In genomic region chr3:145988684-145989575, GRCm38 (mm10) we compare ENCODE assay signal across 8 mouse cellular contexts. TPM values are rescaled to one million over a fixed set of nuclear protein-coding genes. Genes with fewer than 3 reads are reported as not detected.
DNase-seq lines count a peak whose midpoint lies in the region; ATAC-seq and TF ChIP-seq lines count a peak whose summit lies in the region.

No protein-coding gene starts in this region.

- DNase-seq in lung, postnatal 25 days (ENCODE audit: low spot score): no peak
- peak; percentile 27 for DNase-seq in brain, embryonic 14.5 days (ENCODE audit: low read depth)
- DNase-seq in hindbrain, embryonic 11.5 days (ENCODE audit: low spot score): no peak
- DNase-seq in midbrain, embryonic 11.5 days (ENCODE audit: low spot score, missing footprints): peak; percentile 95
- DNase-seq in left cerebral cortex, adult 8-10 months (ENCODE audit: low spot score in 2 of 2): no peak
- DNase-seq in cerebellum, adult 9-11 months: no peak
- DNase-seq in gastrocnemius, adult 18-20 months (ENCODE audit: low spot score): no peak

- H3K4me1 ChIP-seq in lung, embryonic 15.5 days: peaks cover 51% of the 10 kb centered on the region
- H3K4me1 ChIP-seq in hindbrain, embryonic 11.5 days (replicated peaks; ENCODE audit: control insufficient read depth, insufficient read depth, low read length): peaks cover 5% of the 10 kb centered on the region; the same call in 1 of the 2 replicates
- H3K4me1 ChIP-seq in midbrain, embryonic 11.5 days (ENCODE audit: control insufficient read depth, insufficient read depth, low read length): peaks cover 11% of the 10 kb centered on the region

- H3K27ac ChIP-seq in lung, embryonic 15.5 days: peak overlapping the region; percentile 98
- H3K27ac ChIP-seq in hindbrain, embryonic 11.5 days (ENCODE audit: low read depth, low read length): no peak overlapping the region
- no peak overlapping the region for H3K27ac ChIP-seq in midbrain, embryonic 11.5 days (ENCODE audit: low read depth, low read length)

- no peak for ATAC-seq in lung, embryonic 15.5 days (ENCODE audit: borderline replicate concordance, extremely low read depth, low FRiP score, low TSS enrichment)
- ATAC-seq in hindbrain, embryonic 11.5 days (ENCODE audit: low FRiP score): peak; percentile 55
- no peak; the same call in 1 of the 2 replicates for ATAC-seq in midbrain, embryonic 11.5 days (ENCODE audit: low FRiP score)

- TF ChIP-seq CTCF in brain, embryonic 14.5 days (IDR thresholded peaks at IDR 0.05; ENCODE audit: borderline replicate concordance, extremely low read depth, insufficient read depth, insufficient read length): no peak

- no peaks in the 10 kb centered on the region for H3K36me3 ChIP-seq in lung, embryonic 15.5 days
- no peaks in the 10 kb centered on the region for H3K36me3 ChIP-seq in hindbrain, embryonic 11.5 days (ENCODE audit: control insufficient read depth, insufficient read depth, low read length)
- H3K36me3 ChIP-seq in midbrain, embryonic 11.5 days (ENCODE audit: control insufficient read depth, insufficient read depth, low read length): no peaks in the 10 kb centered on the region

- under 1% methylated on average over 45 of the region's 45 CpGs for WGBS in lung, embryonic 15.5 days
- WGBS in hindbrain, embryonic 11.5 days: under 1% methylated on average over 44 of the region's 45 CpGs
- under 1% methylated on average over 45 of the region's 45 CpGs for WGBS in midbrain, embryonic 11.5 days

- H3K9ac ChIP-seq in lung, embryonic 15.5 days: peak overlapping the region; percentile 79
- peak overlapping the region; percentile 68 for H3K9ac ChIP-seq in hindbrain, embryonic 11.5 days (ENCODE audit: low read depth, low read length)
- peak overlapping the region; percentile 61 for H3K9ac ChIP-seq in midbrain, embryonic 11.5 days (ENCODE audit: low read length)

- no peaks in the 10 kb centered on the region for H3K9me3 ChIP-seq in lung, embryonic 15.5 days
- no peaks in the 10 kb centered on the region for H3K9me3 ChIP-seq in hindbrain, embryonic 11.5 days (ENCODE audit: control insufficient read depth, low read length)
- H3K9me3 ChIP-seq in midbrain, embryonic 11.5 days (ENCODE audit: control insufficient read depth, low read length): no peaks in the 10 kb centered on the region

- peak overlapping the region; percentile 82 for H3K4me2 ChIP-seq in lung, embryonic 15.5 days
- peak overlapping the region; percentile 89 for H3K4me2 ChIP-seq in hindbrain, embryonic 11.5 days (replicated peaks; ENCODE audit: low read depth, low read length)
- peak overlapping the region; percentile 70 for H3K4me2 ChIP-seq in midbrain, embryonic 11.5 days

- no peak for TF ChIP-seq POLR2A in brain, embryonic 14.5 days (IDR thresholded peaks at IDR 0.05; ENCODE audit: borderline replicate concordance, extremely low read depth, insufficient read depth, insufficient read length, poor library complexity, severe bottlenecking)

- peak overlapping the region; percentile 62 for H3K4me3 ChIP-seq in lung, embryonic 15.5 days
- peak overlapping the region; percentile 62 for H3K4me3 ChIP-seq in hindbrain, embryonic 11.5 days (ENCODE audit: low read depth, low read length)
- peak overlapping the region; percentile 64 for H3K4me3 ChIP-seq in midbrain, embryonic 11.5 days (ENCODE audit: low read depth, low read length)

- H3K27me3 ChIP-seq in lung, embryonic 15.5 days: no peaks in the 10 kb centered on the region
- peaks cover 23% of the 10 kb centered on the region for H3K27me3 ChIP-seq in hindbrain, embryonic 11.5 days (ENCODE audit: control insufficient read depth, insufficient read depth, low read length)
- H3K27me3 ChIP-seq in midbrain, embryonic 11.5 days (ENCODE audit: control insufficient read depth, insufficient read depth, low read length): peaks cover 31% of the 10 kb centered on the region

RNA-seq across cellular contexts. Expression of gene Syde2, which starts 1.3 kb away (rescaled TPM):
- polyA plus RNA-seq in lung, embryonic 15.5 days (2015; fragmentation: Nextera tagmentation; extraction: Ambion mirVana): 1.8 and 2.3 TPM in 2 replicates
- 1.9 and 3.0 TPM in 2 replicates for polyA plus RNA-seq in brain, embryonic 14.5 days (2012; rRNA removed)
- 1.5 TPM in 2 replicates for polyA plus RNA-seq in hindbrain, embryonic 11.5 days (2014; fragmentation: Nextera tagmentation; extraction: Ambion mirVana)
- 0.93 and 1.1 TPM in 2 replicates for polyA plus RNA-seq in midbrain, embryonic 11.5 days (2014; fragmentation: Nextera tagmentation; extraction: Ambion mirVana)
- total RNA-seq in left cerebral cortex, adult 8-10 months (2022): 1 to 10 TPM; 2.4 to 3.4 (median 3.1) TPM
- total RNA-seq in gastrocnemius, adult 18-20 months (2021): under 1 TPM; 0.73 to 0.93 TPM

RNA-seq across cellular contexts. Expression of gene 2410004B18Rik, which starts 51.1 kb away (rescaled TPM):
- polyA plus RNA-seq in lung, embryonic 15.5 days (2015; fragmentation: Nextera tagmentation; extraction: Ambion mirVana): 50.4 and 52.4 TPM in 2 replicates
- polyA plus RNA-seq in brain, embryonic 14.5 days (2012; rRNA removed): 41.1 and 46.6 TPM in 2 replicates
- 69.3 and 74.3 TPM in 2 replicates for polyA plus RNA-seq in hindbrain, embryonic 11.5 days (2014; fragmentation: Nextera tagmentation; extraction: Ambion mirVana)
- polyA plus RNA-seq in midbrain, embryonic 11.5 days (2014; fragmentation: Nextera tagmentation; extraction: Ambion mirVana): 63.3 and 69.3 TPM in 2 replicates
- 10 to 100 TPM; 26.4 to 34.7 (median 31.2) TPM for total RNA-seq in left cerebral cortex, adult 8-10 months (2022)
- 10 to 100 TPM; 17.3 to 19.5 TPM for total RNA-seq in gastrocnemius, adult 18-20 months (2021)

Comparison
In these comparisons a context has a peak if more than half of its experiments do, and no peak if none do; other contexts are left out.
1. DNase-seq: peak in brain, embryonic 14.5 days (single experiment) and midbrain, embryonic 11.5 days (single experiment); none in lung, postnatal 25 days (single experiment), hindbrain, embryonic 11.5 days (single experiment), left cerebral cortex, adult 8-10 months (0 of 2), cerebellum, adult 9-11 months (single experiment) and gastrocnemius, adult 18-20 months (single experiment).
2. Peak in every context shown above with its lines, with median percentiles within 50 percentile points of each other: H3K4me2 ChIP-seq, H3K4me3 ChIP-seq and H3K9ac ChIP-seq.